Mouse (Mus musculus): ENCODE data around the gene Ccdc83. TPM values are rescaled to one million over a fixed set of nuclear protein-coding genes. Genes with fewer than 3 reads are reported as not detected.

The Ccdc83 gene
- total and polyA plus RNA-seq, 2 experiments, result not detected

GRCm38 (mm10) chr7:90277246-90277645, 11.7 kb upstream of the Ccdc83 start:
- Histone ChIP-seq H3K79me2 (ENCODE audit: control insufficient read depth, insufficient read depth, low read length) (no peaks in the 10 kb centered on the region), H3K36me3 (ENCODE audit: control insufficient read depth, insufficient read depth, low read length) (no peaks in the 10 kb centered on the region), H3K27ac (replicated peaks; ENCODE audit: insufficient read depth, low read depth, low read length) (no peak overlapping the region), H3K9ac (ENCODE audit: low read depth, low read length) (no peak overlapping the region), H3K4me1 (ENCODE audit: control insufficient read depth, insufficient read depth, low read length) (no peaks in the 10 kb centered on the region), H3K27me3 (ENCODE audit: control insufficient read depth, insufficient read depth, low read length) (no peaks in the 10 kb centered on the region), H3K4me3 (ENCODE audit: insufficient read depth, low read depth, low read length) (no peak overlapping the region)
- DNase-seq (ENCODE audit: extremely low read depth, low read depth, low spot score), result no peak
- 36% methylated on average over 3 of the region's 3 CpGs for WGBS
- TF ChIP-seq CTCF (IDR thresholded peaks at IDR 0.05; ENCODE audit: low read depth, low read length) (no peak), POLR2A (IDR thresholded peaks at IDR 0.05; ENCODE audit: extremely low read depth, insufficient read depth, low read length) (no peak)

- DNase-seq (ENCODE audit: extremely low read depth, low read depth, low spot score), result no peak
- WGBS, result 57% methylated on average over 11 of the region's 11 CpGs
- H3K4me1 ChIP-seq (ENCODE audit: control insufficient read depth, insufficient read depth, low read length), result no peaks in the 10 kb centered on the region
- no peaks in the 10 kb centered on the region for H3K79me2 ChIP-seq (ENCODE audit: control insufficient read depth, insufficient read depth, low read length)
- TF ChIP-seq CTCF (IDR thresholded peaks at IDR 0.05; ENCODE audit: low read depth, low read length), result no peak
- TF ChIP-seq POLR2A (IDR thresholded peaks at IDR 0.05; ENCODE audit: extremely low read depth, insufficient read depth, low read length), result no peak
- no peak overlapping the region for H3K9ac ChIP-seq (ENCODE audit: low read depth, low read length)
- no peaks in the 10 kb centered on the region for H3K36me3 ChIP-seq (ENCODE audit: control insufficient read depth, insufficient read depth, low read length)
- no peak overlapping the region for H3K27ac ChIP-seq (replicated peaks; ENCODE audit: insufficient read depth, low read depth, low read length)
- H3K27me3 ChIP-seq (ENCODE audit: control insufficient read depth, insufficient read depth, low read length), result no peaks in the 10 kb centered on the region
- H3K4me3 ChIP-seq (ENCODE audit: insufficient read depth, low read depth, low read length), result no peak overlapping the region
Observed at GRCm38 (mm10) chr7:90274561-90275100, 9.1 kb upstream of the Ccdc83 start.

GRCm38 (mm10) chr7:90270141-90270540, 4.6 kb upstream of the Ccdc83 start:
- H3K4me1 ChIP-seq (ENCODE audit: control insufficient read depth, insufficient read depth, low read length), result no peaks in the 10 kb centered on the region; the same call in 1 of the 2 replicates
- H3K27ac ChIP-seq (replicated peaks; ENCODE audit: insufficient read depth, low read depth, low read length), result no peak overlapping the region
- H3K36me3 ChIP-seq (ENCODE audit: control insufficient read depth, insufficient read depth, low read length), result no peaks in the 10 kb centered on the region
- no peak overlapping the region for H3K9ac ChIP-seq (ENCODE audit: low read depth, low read length)
- 67% methylated on average over 3 of the region's 3 CpGs for WGBS
- no peak for TF ChIP-seq POLR2A (IDR thresholded peaks at IDR 0.05; ENCODE audit: extremely low read depth, insufficient read depth, low read length)
- DNase-seq (ENCODE audit: extremely low read depth, low read depth, low spot score), result no peak
- no peaks in the 10 kb centered on the region; the same call in 1 of the 2 replicates for H3K27me3 ChIP-seq (ENCODE audit: control insufficient read depth, insufficient read depth, low read length)
- no peak overlapping the region for H3K4me3 ChIP-seq (ENCODE audit: insufficient read depth, low read depth, low read length)
- H3K79me2 ChIP-seq (ENCODE audit: control insufficient read depth, insufficient read depth, low read length), result no peaks in the 10 kb centered on the region

- no peak for DNase-seq (ENCODE audit: extremely low read depth, low read depth, low spot score)
- Histone ChIP-seq H3K27me3 (ENCODE audit: control insufficient read depth, insufficient read depth, low read length) (no peaks in the 10 kb centered on the region; the same call in 1 of the 2 replicates), H3K79me2 (ENCODE audit: control insufficient read depth, insufficient read depth, low read length) (no peaks in the 10 kb centered on the region), H3K36me3 (ENCODE audit: control insufficient read depth, insufficient read depth, low read length) (no peaks in the 10 kb centered on the region), H3K4me1 (ENCODE audit: control insufficient read depth, insufficient read depth, low read length) (no peaks in the 10 kb centered on the region; the same call in 1 of the 2 replicates), H3K4me3 (ENCODE audit: insufficient read depth, low read depth, low read length) (no peak overlapping the region), H3K27ac (replicated peaks; ENCODE audit: insufficient read depth, low read depth, low read length) (no peak overlapping the region), H3K9ac (ENCODE audit: low read depth, low read length) (no peak overlapping the region)
- TF ChIP-seq POLR2A (IDR thresholded peaks at IDR 0.05; ENCODE audit: extremely low read depth, insufficient read depth, low read length), result no peak
- no peak for TF ChIP-seq CTCF (IDR thresholded peaks at IDR 0.05; ENCODE audit: low read depth, low read length)
- WGBS, result 42% methylated on average over 7 of the region's 7 CpGs
Observed at GRCm38 (mm10) chr7:90261902-90262599, 3.5 kb downstream of the Ccdc83 start.

GRCm38 (mm10) chr7:90259899-90260298, 5.7 kb downstream of the Ccdc83 start:
- no peak overlapping the region for H3K9ac ChIP-seq (ENCODE audit: low read depth, low read length)
- no peak overlapping the region for H3K27ac ChIP-seq (replicated peaks; ENCODE audit: insufficient read depth, low read depth, low read length)
- H3K36me3 ChIP-seq (ENCODE audit: control insufficient read depth, insufficient read depth, low read length), result no peaks in the 10 kb centered on the region
- H3K27me3 ChIP-seq (ENCODE audit: control insufficient read depth, insufficient read depth, low read length), result no peaks in the 10 kb centered on the region
- TF ChIP-seq POLR2A (IDR thresholded peaks at IDR 0.05; ENCODE audit: extremely low read depth, insufficient read depth, low read length) (no peak), CTCF (IDR thresholded peaks at IDR 0.05; ENCODE audit: low read depth, low read length) (no peak)
- H3K4me1 ChIP-seq (ENCODE audit: control insufficient read depth, insufficient read depth, low read length), result no peaks in the 10 kb centered on the region
- H3K79me2 ChIP-seq (ENCODE audit: control insufficient read depth, insufficient read depth, low read length), result no peaks in the 10 kb centered on the region
- WGBS, result 71% methylated on average over 2 of the region's 2 CpGs
- H3K4me3 ChIP-seq (ENCODE audit: insufficient read depth, low read depth, low read length), result no peak overlapping the region
- DNase-seq (ENCODE audit: extremely low read depth, low read depth, low spot score), result no peak

GRCm38 (mm10) chr7:90258701-90259100, 6.9 kb downstream of the Ccdc83 start:
- H3K27me3 ChIP-seq (ENCODE audit: control insufficient read depth, insufficient read depth, low read length), result no peaks in the 10 kb centered on the region

More at GRCm38 (mm10) chr7:90258701-90259100, 6.9 kb downstream of the Ccdc83 start:
- Histone ChIP-seq H3K36me3 (ENCODE audit: control insufficient read depth, insufficient read depth, low read length) (no peaks in the 10 kb centered on the region), H3K4me3 (ENCODE audit: insufficient read depth, low read depth, low read length) (no peak overlapping the region), H3K9ac (ENCODE audit: low read depth, low read length) (no peak overlapping the region), H3K4me1 (ENCODE audit: control insufficient read depth, insufficient read depth, low read length) (no peaks in the 10 kb centered on the region), H3K27ac (replicated peaks; ENCODE audit: insufficient read depth, low read depth, low read length) (no peak overlapping the region), H3K79me2 (ENCODE audit: control insufficient read depth, insufficient read depth, low read length) (no peaks in the 10 kb centered on the region)
- no peak for DNase-seq (ENCODE audit: extremely low read depth, low read depth, low spot score)
- 94% methylated on average over 2 of the region's 2 CpGs for WGBS
- TF ChIP-seq CTCF (IDR thresholded peaks at IDR 0.05; ENCODE audit: low read depth, low read length) (no peak), POLR2A (IDR thresholded peaks at IDR 0.05; ENCODE audit: extremely low read depth, insufficient read depth, low read length) (no peak)

Data from liver, adult 2 months (tissue).